ENCODE assay signal across 9 mouse cellular contexts in genomic region chr5:147323237-147323917, GRCm38 (mm10). TPM values are rescaled to one million over a fixed set of nuclear protein-coding genes. Genes with fewer than 3 reads are reported as not detected.
DNase-seq lines count a peak whose midpoint lies in the region; ATAC-seq lines count a peak whose summit lies in the region.
"Had no signal": no experiment of that assay in that cellular context is flagged by ENCODE, and none has a peak within 500 bp of the region (broad histone marks: within the 10 kb centered on the region; RNA-seq: fewer than 3 reads in every experiment).

No protein-coding gene starts in this region.

- peak; percentile 54 for DNase-seq in layer of hippocampus, adult 11-12 months (ENCODE audit: low spot score)
- DNase-seq in layer of hippocampus, adult 9-11 months, result no peak
- DNase-seq in adrenal gland, adult 8-10 months, result peak; percentile 18
- peak; percentile 85 for DNase-seq in embryo, embryonic 10.5 days (ENCODE audit: low spot score)
- peak; percentile 62 to 82 for DNase-seq in heart, postnatal 36 days
- peak; percentile 69 to 90 for DNase-seq in layer of hippocampus, postnatal 25 days (ENCODE audit: extremely low spot score in 1 of 2, low spot score in 1 of 2)

- no peak overlapping the region for H3K4me3 ChIP-seq in stomach, embryonic 14.5 days (ENCODE audit: low read depth, low read length)
- H3K4me3 ChIP-seq: myocyte had no signal

- WGBS in stomach, embryonic 14.5 days, result 15% methylated on average over 17 of the region's 17 CpGs

- H3K27ac ChIP-seq in stomach, embryonic 14.5 days (ENCODE audit: low read length), result no peak overlapping the region

- no peak overlapping the region for H3K4me2 ChIP-seq in stomach, embryonic 14.5 days (replicated peaks; ENCODE audit: low read depth, low read length)

- H3K9ac ChIP-seq in stomach, embryonic 14.5 days (replicated peaks; ENCODE audit: low read depth, low read length), result no peak overlapping the region

- no peaks in the 10 kb centered on the region for H3K36me3 ChIP-seq in stomach, embryonic 14.5 days (ENCODE audit: control insufficient read depth, insufficient read depth, low read length)

- intact Hi-C loops in heart, postnatal 36 days (cut with DNase I), result loop anchor here (5.0 kb wide), 1 partner anchor 621 kb away; no protein-coding TSS in a partner anchor

- peak; percentile 81 for ATAC-seq in megakaryocyte-erythroid progenitor cell, adult 5-6 weeks (replicated peaks; ENCODE audit: low FRiP score, low TSS enrichment, poor library complexity, severe bottlenecking)
- 0 out of 2 replicates have a peak, but pooled peaks have one; percentile 4 for ATAC-seq in stomach, embryonic 14.5 days (ENCODE audit: insufficient number of reproducible peaks, insufficient read depth, low FRiP score, low read depth)

- H3K9me3 ChIP-seq in stomach, embryonic 14.5 days (ENCODE audit: control insufficient read depth, low read depth, low read length), result no peaks in the 10 kb centered on the region

- peaks cover 13% of the 10 kb centered on the region; the same call in 1 of the 2 replicates for H3K27me3 ChIP-seq in stomach, embryonic 14.5 days (ENCODE audit: control insufficient read depth, insufficient read depth, low read length)

- H3K4me1 ChIP-seq in stomach, embryonic 14.5 days (ENCODE audit: control insufficient read depth, insufficient read depth, low read length), result no peaks in the 10 kb centered on the region

RNA-seq across cellular contexts. Expression of gene Urad, which starts 1.1 kb away (rescaled TPM):
- total RNA-seq in adrenal gland, adult 8-10 months (2022), result 1 to 10 TPM in 2 of 4 experiments, not detected in 2; 1.2 to 1.5 TPM
- not detected for total RNA-seq in heart, postnatal 36 days (2021)
- not detected for total RNA-seq in layer of hippocampus, postnatal 25 days (2021)
- not detected in 2 replicates for total RNA-seq in megakaryocyte-erythroid progenitor cell, adult 5-6 weeks (2014; fragmentation: Nextera tagmentation)
- total RNA-seq in megakaryocyte-erythroid progenitor cell, adult 5-6 weeks (2017), result not detected in 2 replicates
- not detected in 2 replicates for polyA plus RNA-seq in stomach, embryonic 14.5 days (2014; fragmentation: Nextera tagmentation; extraction: Ambion mirVana)
- polyA plus RNA-seq: myocyte had no signal

RNA-seq across cellular contexts. Expression of gene Cdx2, which starts 16.3 kb away (rescaled TPM):
- not detected for total RNA-seq in adrenal gland, adult 8-10 months (2022)
- total RNA-seq in heart, postnatal 36 days (2021), result not detected
- total RNA-seq in layer of hippocampus, postnatal 25 days (2021), result not detected
- total RNA-seq in megakaryocyte-erythroid progenitor cell, adult 5-6 weeks (2014; fragmentation: Nextera tagmentation), result not detected in 2 replicates
- total RNA-seq in megakaryocyte-erythroid progenitor cell, adult 5-6 weeks (2017), result not detected in 2 replicates
- 1.1 and 1.3 TPM in 2 replicates for polyA plus RNA-seq in stomach, embryonic 14.5 days (2014; fragmentation: Nextera tagmentation; extraction: Ambion mirVana)
- polyA plus RNA-seq: myocyte had no signal

RNA-seq across cellular contexts. Expression of gene Pdx1, which starts 53.6 kb away (rescaled TPM):
- not detected for total RNA-seq in adrenal gland, adult 8-10 months (2022)
- not detected for total RNA-seq in heart, postnatal 36 days (2021)
- not detected for total RNA-seq in layer of hippocampus, postnatal 25 days (2021)
- not detected in 2 replicates for total RNA-seq in megakaryocyte-erythroid progenitor cell, adult 5-6 weeks (2014; fragmentation: Nextera tagmentation)
- not detected in 2 replicates for total RNA-seq in megakaryocyte-erythroid progenitor cell, adult 5-6 weeks (2017)
- polyA plus RNA-seq in stomach, embryonic 14.5 days (2014; fragmentation: Nextera tagmentation; extraction: Ambion mirVana), result 3.4 and 5.2 TPM in 2 replicates
- polyA plus RNA-seq: myocyte had no signal
